In the genomic region with DNA sequence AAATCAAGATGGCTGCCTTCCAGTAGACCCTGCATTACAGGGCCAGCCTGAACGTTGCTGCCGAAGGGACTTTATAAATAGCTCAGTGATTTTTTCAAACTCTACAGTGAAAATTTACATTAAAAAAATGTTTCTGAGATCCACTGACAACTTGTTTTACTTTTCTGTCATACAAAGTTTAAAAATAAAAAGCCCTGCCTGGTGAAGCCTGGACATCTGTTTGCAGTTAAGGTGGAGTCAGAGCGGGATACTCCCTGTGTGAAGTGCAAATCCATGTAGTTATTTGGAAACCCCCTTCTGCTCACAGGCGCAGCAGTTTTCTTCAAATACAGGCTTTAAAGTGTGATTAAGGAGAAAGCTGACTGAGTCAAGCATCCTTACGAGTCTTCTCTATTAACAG, we compare ENCODE assay signal across 18 mouse cellular contexts. TPM values are rescaled to one million over a fixed set of nuclear protein-coding genes. Genes with fewer than 3 reads are reported as not detected.
"Had no signal": no experiment of that assay in that cellular context is flagged by ENCODE, and none has a peak within 500 bp of the region (broad histone marks: within the 10 kb centered on the region; RNA-seq: fewer than 3 reads in every experiment).

No protein-coding gene starts in this region.

- DNase-seq: kidney, adult 8-10 months; kidney, postnatal 10 days; kidney, postnatal 4 days; left cerebral cortex, postnatal 4 days; lung, adult 18-20 months; lung, postnatal 10 days; lung, postnatal 4 days; retina, postnatal 1 day; right cerebral cortex, postnatal 4 days; spleen, adult 18-20 months; thymus, postnatal 4 days had no signal

- ATAC-seq: midbrain, embryonic 16.5 days had no signal

- H3K9ac ChIP-seq: liver, embryonic 14.5 days; neural tube, embryonic 13.5 days; stomach, embryonic 15.5 days had no signal

- H3K4me2 ChIP-seq: midbrain, embryonic 11.5 days; neural tube, embryonic 13.5 days; stomach, embryonic 15.5 days had no signal

- H3K4me3 ChIP-seq: layer of hippocampus, adult 2 months; neural tube, embryonic 13.5 days; stomach, embryonic 15.5 days had no signal

- H3K27ac ChIP-seq: layer of hippocampus, adult 2 months; liver, embryonic 14.5 days; neural tube, embryonic 13.5 days; stomach, embryonic 15.5 days had no signal

- H3K36me3 ChIP-seq: neural tube, embryonic 13.5 days; stomach, embryonic 15.5 days had no signal

- H3K9me3 ChIP-seq: neural tube, embryonic 13.5 days; stomach, embryonic 15.5 days had no signal

RNA-seq across cellular contexts. Expression of a gene that starts 2.6 kb away (rescaled TPM):
- polyA plus RNA-seq: liver, adult 2 months; liver, embryonic 14.5 days had no signal
